Comparison of ENCODE assay signal across 9 mouse cellular contexts in the genomic region with DNA sequence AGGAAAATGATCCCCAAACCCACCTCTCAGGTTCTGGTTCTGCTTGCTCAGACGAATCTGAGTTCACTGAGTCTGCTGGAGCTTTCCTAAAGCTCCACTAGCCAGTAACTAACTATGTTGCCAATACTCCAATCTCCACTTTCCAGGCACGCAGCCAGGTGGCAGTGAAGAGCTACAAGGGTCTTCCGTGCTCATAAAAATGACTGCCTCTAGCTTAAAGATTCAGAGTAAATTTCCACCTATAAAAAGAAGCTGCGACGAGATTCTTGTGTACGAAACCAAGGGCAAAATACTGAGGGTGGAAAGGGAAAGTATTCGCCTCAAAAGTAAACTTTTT. TPM values are rescaled to one million over a fixed set of nuclear protein-coding genes. Genes with fewer than 3 reads are reported as not detected.
A peak's percentile ranks its signal among the peaks of the same experiment; 100 is the strongest.
DNase-seq lines count a peak whose midpoint lies in the region; ATAC-seq and TF ChIP-seq lines count a peak whose summit lies in the region.
"Had no signal": no experiment of that assay in that cellular context is flagged by ENCODE, and none has a peak within 500 bp of the region (broad histone marks: within the 10 kb centered on the region; RNA-seq: fewer than 3 reads in every experiment).

No protein-coding gene starts in this region.

- peak overlapping the region; percentile 95 for H3K4me2 ChIP-seq in embryonic facial prominence, embryonic 12.5 days (replicated peaks)
- H3K4me2 ChIP-seq in neural tube, embryonic 12.5 days (replicated peaks) = peak overlapping the region; percentile 81

- DNase-seq in urinary bladder, postnatal 25 days (ENCODE audit: low spot score) = peak; percentile 36
- no peak for DNase-seq in urinary bladder, postnatal 10 days (ENCODE audit: low spot score)
- DNase-seq in heart, postnatal 36 days = peak; percentile 41 to 54
- DNase-seq in kidney, postnatal 36 days = peak; percentile 36 to 73
- peak; percentile 38 for DNase-seq in lung, adult 2 months
- peak; percentile 84 for DNase-seq in thymus, postnatal 4 days

- ATAC-seq in embryonic facial prominence, embryonic 12.5 days (ENCODE audit: insufficient number of reproducible peaks, insufficient read depth, low FRiP score, low TSS enrichment) = 0 out of 2 replicates have a peak, but pooled peaks have one; percentile 54
- ATAC-seq in neural tube, embryonic 12.5 days (ENCODE audit: low FRiP score, low read depth) = peak; percentile 52; the same call in 1 of the 2 replicates

- WGBS in embryonic facial prominence, embryonic 12.5 days = 34% methylated on average over 7 of the region's 7 CpGs
- 15% methylated on average over 7 of the region's 7 CpGs for WGBS in lung, adult 2 months
- 43% methylated on average over 7 of the region's 7 CpGs for WGBS in neural tube, embryonic 12.5 days

- no peak for TF ChIP-seq POLR2A in lung, adult 2 months (IDR thresholded peaks at IDR 0.05; ENCODE audit: borderline replicate concordance, extremely low read depth, low read depth, low read length)

- H3K9me3 ChIP-seq in embryonic facial prominence, embryonic 12.5 days = no peaks in the 10 kb centered on the region
- no peaks in the 10 kb centered on the region for H3K9me3 ChIP-seq in neural tube, embryonic 12.5 days

- peak overlapping the region; percentile 44 for H3K4me3 ChIP-seq in embryonic facial prominence, embryonic 12.5 days
- no peak overlapping the region for H3K4me3 ChIP-seq in lung, adult 2 months (replicated peaks; ENCODE audit: extremely low read depth, low read depth, low read length)
- H3K4me3 ChIP-seq in neural tube, embryonic 12.5 days = 0 out of 2 replicates have a peak overlapping the region, but pooled peaks have one; percentile 42

- H3K27me3 ChIP-seq in embryonic facial prominence, embryonic 12.5 days = no peaks in the 10 kb centered on the region
- H3K27me3 ChIP-seq in neural tube, embryonic 12.5 days (replicated peaks) = no peaks in the 10 kb centered on the region; the same call in 1 of the 2 replicates

- peak overlapping the region; percentile 57; the same call in 1 of the 2 replicates for H3K9ac ChIP-seq in embryonic facial prominence, embryonic 12.5 days
- H3K9ac ChIP-seq in neural tube, embryonic 12.5 days = no peak overlapping the region

- H3K4me1 ChIP-seq in embryonic facial prominence, embryonic 12.5 days = peaks cover 5% of the 10 kb centered on the region; the same call in 1 of the 2 replicates
- H3K4me1 ChIP-seq in lung, adult 2 months (ENCODE audit: control insufficient read depth, insufficient read depth, low read length) = no peaks in the 10 kb centered on the region
- peaks cover 12% of the 10 kb centered on the region for H3K4me1 ChIP-seq in neural tube, embryonic 12.5 days

- intact Hi-C loops in heart, postnatal 36 days (cut with DNase I) = loop anchor here (5.0 kb wide), 1 partner anchor 71 kb away; no protein-coding TSS in a partner anchor

- H3K27ac ChIP-seq in embryonic facial prominence, embryonic 12.5 days = no peak overlapping the region
- no peak overlapping the region for H3K27ac ChIP-seq in neural tube, embryonic 12.5 days

- peak; percentile 65 for TF ChIP-seq CTCF in lung, adult 2 months (IDR thresholded peaks at IDR 0.05; ENCODE audit: insufficient read depth, low read length)

- no peaks in the 10 kb centered on the region for H3K36me3 ChIP-seq in embryonic facial prominence, embryonic 12.5 days
- no peaks in the 10 kb centered on the region for H3K36me3 ChIP-seq in neural tube, embryonic 12.5 days

RNA-seq across cellular contexts. Expression of a gene that starts 0.3 kb away (rescaled TPM):
- 1.7 and 2.0 TPM in 2 replicates for polyA plus RNA-seq in embryonic facial prominence, embryonic 12.5 days (2016; fragmentation: Nextera tagmentation; extraction: Ambion mirVana)
- total RNA-seq in heart, postnatal 36 days (2021) = 1 to 10 TPM; 2.5 to 4.5 TPM
- 4.4 and 6.5 TPM in 2 replicates for polyA plus RNA-seq in lung, adult 2 months (2012; rRNA removed)
- polyA plus RNA-seq in neural tube, embryonic 12.5 days (2016; fragmentation: Nextera tagmentation; extraction: Ambion mirVana) = 1.5 and 1.6 TPM in 2 replicates
- polyA plus RNA-seq: erythroblast, embryonic 14.5 days had no signal

RNA-seq across cellular contexts. Expression of a gene that starts 47.8 kb away (rescaled TPM):
- polyA plus RNA-seq in embryonic facial prominence, embryonic 12.5 days (2016; fragmentation: Nextera tagmentation; extraction: Ambion mirVana) = 15.4 and 17.6 TPM in 2 replicates
- total RNA-seq in heart, postnatal 36 days (2021) = 1 to 10 TPM; 6.4 to 7.0 TPM
- polyA plus RNA-seq in lung, adult 2 months (2012; rRNA removed) = 2.3 and 3.1 TPM in 2 replicates
- 11.7 and 13.4 TPM in 2 replicates for polyA plus RNA-seq in neural tube, embryonic 12.5 days (2016; fragmentation: Nextera tagmentation; extraction: Ambion mirVana)
